Mouse (Mus musculus): ENCODE results near the gene Iqschfp. TPM values are rescaled to one million over a fixed set of nuclear protein-coding genes. Genes with fewer than 3 reads are reported as not detected.

Iqschfp gene
- polyA plus RNA-seq, 2 experiments = 0.33 TPM; not detected in 1

DNA sequence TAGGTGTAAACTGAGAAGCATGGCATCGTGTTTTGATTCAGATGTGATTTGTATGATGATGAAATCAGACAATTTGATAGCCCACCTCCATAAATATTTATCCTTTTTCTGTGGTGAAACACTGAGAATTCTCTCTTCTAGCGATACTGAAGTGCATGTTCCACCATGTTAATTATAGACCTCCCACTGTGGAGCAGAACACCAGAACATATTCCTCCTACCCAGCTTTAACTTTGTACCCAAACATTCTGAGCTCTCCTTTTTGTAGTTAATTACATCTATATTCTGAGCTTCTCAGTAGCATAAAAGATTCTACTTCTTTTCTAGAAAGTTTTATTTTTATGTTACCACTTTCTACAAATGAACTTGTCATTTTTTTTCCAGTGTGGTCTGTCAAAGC lies 16.6 kb downstream of the Iqschfp start:
- Histone ChIP-seq H3K36me3 (ENCODE audit: control insufficient read depth, insufficient read depth, low read length) (no peaks in the 10 kb centered on the region), H3K4me2 (replicated peaks; ENCODE audit: low read depth, low read length, severe bottlenecking) (no peak overlapping the region), H3K4me3 (replicated peaks; ENCODE audit: low read length) (no peak overlapping the region), H3K4me1 (ENCODE audit: control insufficient read depth, insufficient read depth, low read length) (no peaks in the 10 kb centered on the region), H3K27me3 (ENCODE audit: control insufficient read depth, insufficient read depth, low read length) (no peaks in the 10 kb centered on the region), H3K27ac (replicated peaks; ENCODE audit: low read depth, low read length) (no peak overlapping the region), H3K9me3 (ENCODE audit: control insufficient read depth, low read length) (no peaks in the 10 kb centered on the region), H3K9ac (ENCODE audit: low read depth, low read length, severe bottlenecking) (no peak overlapping the region)
- DNase-seq (ENCODE audit: low spot score) = no peak
- ATAC-seq (ENCODE audit: low FRiP score, low read depth) = no peak
- no peak for TF ChIP-seq POLR2A (IDR thresholded peaks at IDR 0.05; ENCODE audit: borderline replicate concordance, extremely low read depth, insufficient read depth, insufficient read length)
- 72% methylated on average over 2 of the region's 2 CpGs for WGBS

DNA sequence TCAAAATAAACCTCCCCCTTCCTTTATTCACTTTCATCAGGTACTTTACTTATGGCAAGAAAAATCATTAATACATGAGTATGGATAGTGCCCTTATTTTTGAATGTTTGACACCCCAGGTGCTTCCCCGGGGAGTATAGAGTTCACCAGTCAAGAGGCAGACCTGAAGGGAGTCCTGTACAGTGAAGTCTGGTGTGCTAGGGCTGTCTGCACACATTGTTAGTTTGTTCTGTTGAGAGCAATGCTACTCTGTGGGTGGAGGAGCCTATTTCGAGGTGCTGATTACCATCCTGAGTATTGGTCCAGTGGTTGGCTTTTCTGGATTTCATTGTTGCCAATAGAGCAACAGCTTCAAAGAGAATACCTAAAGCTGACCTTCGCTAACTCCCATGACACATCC lies 26.1 kb downstream of the Iqschfp start:
- ATAC-seq (ENCODE audit: low FRiP score, low read depth) (no peak), DNase-seq (ENCODE audit: low spot score) (no peak)
- no peak overlapping the region for H3K9ac ChIP-seq (ENCODE audit: low read depth, low read length, severe bottlenecking)
- no peak overlapping the region for H3K27ac ChIP-seq (replicated peaks; ENCODE audit: low read depth, low read length)
- no peak for TF ChIP-seq POLR2A (IDR thresholded peaks at IDR 0.05; ENCODE audit: borderline replicate concordance, extremely low read depth, insufficient read depth, insufficient read length)
- H3K4me1 ChIP-seq (ENCODE audit: control insufficient read depth, insufficient read depth, low read length) = no peaks in the 10 kb centered on the region
- no peak overlapping the region for H3K4me3 ChIP-seq (replicated peaks; ENCODE audit: low read length)
- WGBS = 88% methylated on average over 3 of the region's 3 CpGs
- H3K36me3 ChIP-seq (ENCODE audit: control insufficient read depth, insufficient read depth, low read length) = no peaks in the 10 kb centered on the region
- no peaks in the 10 kb centered on the region for H3K9me3 ChIP-seq (ENCODE audit: control insufficient read depth, low read length)
- H3K4me2 ChIP-seq (replicated peaks; ENCODE audit: low read depth, low read length, severe bottlenecking) = no peak overlapping the region
- no peaks in the 10 kb centered on the region for H3K27me3 ChIP-seq (ENCODE audit: control insufficient read depth, insufficient read depth, low read length)

DNA sequence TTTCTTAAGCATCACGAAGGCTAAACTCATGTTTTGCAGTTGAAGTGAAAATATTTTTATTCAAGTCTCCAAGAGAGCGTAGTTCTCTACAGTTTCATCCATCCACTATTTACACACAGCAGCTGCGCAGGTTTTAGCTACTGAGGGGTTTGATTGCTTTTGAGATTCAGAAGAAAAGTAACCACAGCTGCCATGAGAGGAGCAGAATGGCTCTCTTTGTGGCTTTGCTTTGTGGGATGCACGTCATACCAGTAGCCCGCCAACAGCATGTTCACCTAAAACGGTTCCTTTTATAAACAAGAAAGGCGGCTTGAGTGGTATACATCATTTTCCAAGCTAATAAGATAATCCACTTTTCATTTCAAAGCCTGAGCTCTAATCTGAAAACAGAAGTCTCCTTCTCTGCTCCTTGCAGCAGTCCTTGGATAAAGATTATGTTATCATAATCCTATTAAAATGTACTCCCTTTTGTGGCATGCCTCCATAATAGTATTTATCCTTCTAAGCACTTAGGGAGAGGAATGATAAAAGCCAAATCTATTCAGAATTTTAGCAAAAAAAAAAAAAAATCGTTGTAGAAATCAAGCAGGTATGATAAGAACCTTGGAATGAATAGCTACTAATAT lies 26.7 kb downstream of the Iqschfp start:
- 75% methylated on average over 8 of the region's 8 CpGs for WGBS
- no peak for ATAC-seq (ENCODE audit: low FRiP score, low read depth)

DNA sequence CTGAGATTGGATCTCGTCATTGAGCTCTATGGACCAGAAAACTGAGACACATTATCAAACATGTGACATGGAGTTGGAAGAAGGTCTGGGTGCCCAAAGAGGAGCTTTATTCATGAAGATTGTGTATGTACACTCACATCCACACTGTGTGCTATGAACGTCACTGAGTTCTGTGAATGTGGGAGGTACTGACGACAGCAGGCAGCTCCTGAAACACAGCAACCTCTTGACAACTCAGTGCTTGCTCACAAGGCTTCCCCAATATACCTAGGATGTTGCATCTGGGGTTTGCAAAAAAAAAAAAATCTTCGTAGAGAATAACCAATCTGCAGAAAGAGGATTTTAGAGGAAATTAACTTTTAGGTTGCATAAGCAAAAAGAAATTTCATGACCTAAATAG lies 31.1 kb downstream of the Iqschfp start:
- 76% methylated on average over 4 of the region's 4 CpGs for WGBS

More for the DNA sequence above, 26.7 kb downstream of the Iqschfp start:
- H3K9ac ChIP-seq (ENCODE audit: low read depth, low read length, severe bottlenecking) = no peak overlapping the region
- H3K4me1 ChIP-seq (ENCODE audit: control insufficient read depth, insufficient read depth, low read length) = no peaks in the 10 kb centered on the region
- no peak overlapping the region for H3K4me3 ChIP-seq (replicated peaks; ENCODE audit: low read length)
- no peaks in the 10 kb centered on the region for H3K36me3 ChIP-seq (ENCODE audit: control insufficient read depth, insufficient read depth, low read length)
- H3K27ac ChIP-seq (replicated peaks; ENCODE audit: low read depth, low read length) = no peak overlapping the region
- H3K27me3 ChIP-seq (ENCODE audit: control insufficient read depth, insufficient read depth, low read length) = no peaks in the 10 kb centered on the region
- no peak overlapping the region for H3K4me2 ChIP-seq (replicated peaks; ENCODE audit: low read depth, low read length, severe bottlenecking)
- DNase-seq (ENCODE audit: low spot score) = no peak
- H3K9me3 ChIP-seq (ENCODE audit: control insufficient read depth, low read length) = no peaks in the 10 kb centered on the region
- TF ChIP-seq POLR2A (IDR thresholded peaks at IDR 0.05; ENCODE audit: borderline replicate concordance, extremely low read depth, insufficient read depth, insufficient read length) = no peak

DNA sequence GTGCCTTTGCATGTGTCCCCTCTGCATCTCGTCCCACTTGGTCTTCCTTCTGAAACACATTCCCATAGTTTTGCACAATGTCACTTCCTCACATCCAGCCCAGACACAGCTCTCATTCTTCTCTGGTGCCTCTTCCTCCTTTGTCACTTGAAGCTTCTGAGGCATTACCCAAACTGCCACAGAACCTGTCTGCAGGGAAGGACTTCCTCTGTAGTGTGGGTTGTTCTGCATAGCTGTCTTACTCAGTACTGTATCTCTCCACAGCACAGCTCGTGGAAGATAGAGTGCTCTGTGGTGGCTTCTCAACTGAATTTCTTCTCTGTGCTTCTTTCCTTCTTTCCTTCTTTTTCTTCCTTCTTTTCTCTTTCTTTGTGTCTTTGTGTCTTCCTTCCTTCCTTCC lies 33.4 kb downstream of the Iqschfp start:
- no peak overlapping the region for H3K9ac ChIP-seq (ENCODE audit: low read depth, low read length, severe bottlenecking)
- no peaks in the 10 kb centered on the region for H3K9me3 ChIP-seq (ENCODE audit: control insufficient read depth, low read length)
- H3K27me3 ChIP-seq (ENCODE audit: control insufficient read depth, insufficient read depth, low read length) = no peaks in the 10 kb centered on the region
- DNase-seq (ENCODE audit: low spot score) = no peak
- no peaks in the 10 kb centered on the region for H3K4me1 ChIP-seq (ENCODE audit: control insufficient read depth, insufficient read depth, low read length)
- no peaks in the 10 kb centered on the region for H3K36me3 ChIP-seq (ENCODE audit: control insufficient read depth, insufficient read depth, low read length)
- ATAC-seq (ENCODE audit: low FRiP score, low read depth) = no peak
- no peak for TF ChIP-seq POLR2A (IDR thresholded peaks at IDR 0.05; ENCODE audit: borderline replicate concordance, extremely low read depth, insufficient read depth, insufficient read length)
- H3K27ac ChIP-seq (replicated peaks; ENCODE audit: low read depth, low read length) = no peak overlapping the region
- H3K4me3 ChIP-seq (replicated peaks; ENCODE audit: low read length) = no peak overlapping the region
- H3K4me2 ChIP-seq (replicated peaks; ENCODE audit: low read depth, low read length, severe bottlenecking) = no peak overlapping the region
- WGBS = 86% methylated on average over 2 of the region's 2 CpGs

More for the DNA sequence above, 31.1 kb downstream of the Iqschfp start:
- no peak overlapping the region for H3K4me3 ChIP-seq (replicated peaks; ENCODE audit: low read length)
- no peaks in the 10 kb centered on the region for H3K27me3 ChIP-seq (ENCODE audit: control insufficient read depth, insufficient read depth, low read length)
- no peak for ATAC-seq (ENCODE audit: low FRiP score, low read depth)
- DNase-seq (ENCODE audit: low spot score) = no peak
- no peak overlapping the region for H3K4me2 ChIP-seq (replicated peaks; ENCODE audit: low read depth, low read length, severe bottlenecking)
- H3K9ac ChIP-seq (ENCODE audit: low read depth, low read length, severe bottlenecking) = no peak overlapping the region
- H3K36me3 ChIP-seq (ENCODE audit: control insufficient read depth, insufficient read depth, low read length) = no peaks in the 10 kb centered on the region
- no peaks in the 10 kb centered on the region for H3K4me1 ChIP-seq (ENCODE audit: control insufficient read depth, insufficient read depth, low read length)
- no peak overlapping the region for H3K27ac ChIP-seq (replicated peaks; ENCODE audit: low read depth, low read length)
- no peaks in the 10 kb centered on the region for H3K9me3 ChIP-seq (ENCODE audit: control insufficient read depth, low read length)
- no peak for TF ChIP-seq POLR2A (IDR thresholded peaks at IDR 0.05; ENCODE audit: borderline replicate concordance, extremely low read depth, insufficient read depth, insufficient read length)

All from limb, embryonic 14.5 days (tissue).